Mouse (Mus musculus): ENCODE measurements around the gene Dusp7.

GRCm38 (mm10) chr9:106351178-106351577 is 17.3 kb upstream of the Dusp7 start:
- TF ChIP-seq CTCF (IDR thresholded peaks at IDR 0.05) (peak; percentile 56), EP300 (IDR thresholded peaks at IDR 0.05) (no peak)

Data from lung, postnatal 0 days (tissue).